Mouse (Mus musculus): ENCODE data around the gene Clec10a.

- no peak for TF ChIP-seq CTCF (IDR thresholded peaks at IDR 0.05; ENCODE audit: low read depth, low read length)
- TF ChIP-seq POLR2A (IDR thresholded peaks at IDR 0.05; ENCODE audit: borderline replicate concordance, low read depth, low read length), result no peak
Observed at GRCm38 (mm10) chr11:70213736-70214135, 57.7 kb downstream of the Clec10a start.

Measured in bone marrow macrophage, adult 2 months (primary cell).